Mouse (Mus musculus) CH12.LX (cell line): ENCODE data around the gene Fgfr2. TPM values are rescaled to one million over a fixed set of nuclear protein-coding genes. Genes with fewer than 3 reads are reported as not detected.

Source experiments
- DNase-seq: peaks from one replicate; pipeline ENCODE4 v3.0.0-alpha.2; 2013; ENCODE audit errors: extremely low read depth
- H3K27ac ChIP-seq: 2 replicates; pipeline ENCODE4 v1.5.1; 2012; ENCODE audit warnings: low read depth, mild to moderate bottlenecking, control low read depth, moderate library complexity; ENCODE audit not compliant: insufficient read depth
- H3K27me3 ChIP-seq: replicated peaks from 2 replicates; pipeline ENCODE3; 2012; ENCODE audit warnings: inconsistent platforms
- H3K36me3 ChIP-seq, 2 experiments: replicated peaks in 1 of 2; 2 replicates each; pipeline versions ENCODE3 to v1.6.1; 2012; ENCODE audit warnings: inconsistent platforms in 1 of 2, low read length in 1 of 2, mild to moderate bottlenecking in 1 of 2, mixed read lengths in 1 of 2, moderate library complexity in 1 of 2; ENCODE audit not compliant: control insufficient read depth in 1 of 2, insufficient read depth in 1 of 2
- H3K4me1 ChIP-seq, 2 experiments: 2 replicates each; pipeline ENCODE4 v1.6.1; 2012; ENCODE audit warnings: inconsistent platforms in 1 of 2, moderate library complexity in 1 of 2; ENCODE audit not compliant: insufficient read depth in 2 of 2, control insufficient read depth in 1 of 2
- H3K4me2 ChIP-seq: 2 replicates; pipeline ENCODE4 v1.6.1; 2012; ENCODE audit warnings: low read depth, mild to moderate bottlenecking, control low read depth; ENCODE audit not compliant: poor library complexity, insufficient read depth, severe bottlenecking
- H3K4me3 ChIP-seq, 3 experiments: fragments of 150-350 bp in 1 of 3; sonication (generic) in 1 of 3; replicated peaks in 1 of 3; 2 replicates each; pipeline versions ENCODE3 to v1.5.1; 2011 to 2012; ENCODE audit warnings: low read depth in 2 of 3, low read length in 2 of 3, mild to moderate bottlenecking in 2 of 3, moderate library complexity in 2 of 3, control low read depth in 1 of 3, improper control_type of control experiment in 1 of 3, inconsistent platforms in 1 of 3, mixed read lengths in 1 of 3; ENCODE audit not compliant: poor library complexity in 1 of 3
- H3K79me2 ChIP-seq: replicated peaks from 2 replicates; pipeline ENCODE4 v1.6.1; 2012; ENCODE audit warnings: mild to moderate bottlenecking, moderate library complexity; ENCODE audit not compliant: control insufficient read depth, poor library complexity, insufficient read depth, severe bottlenecking; ENCODE audit errors: extremely low read depth
- H3K9ac ChIP-seq: 2 replicates; pipeline ENCODE4 v1.6.1; 2012; ENCODE audit warnings: low read depth, mild to moderate bottlenecking, control low read depth, moderate library complexity; ENCODE audit not compliant: insufficient read depth
- H3K9me3 ChIP-seq: replicated peaks from 2 replicates; pipeline ENCODE3; 2012; ENCODE audit warnings: low read length, inconsistent platforms, mixed read lengths
- CTCF ChIP-seq, 2 experiments: IDR thresholded peaks in 1 of 2; conservative IDR thresholded peaks in 1 of 2; 2 replicates each; pipeline ENCODE4 v1.5.1; 2011 to 2012; ENCODE audit warnings: low read depth in 2 of 2, low read length in 2 of 2, improper control_type of control experiment in 1 of 2, inconsistent platforms in 1 of 2, mild to moderate bottlenecking in 1 of 2, moderate library complexity in 1 of 2
- ELF1 ChIP-seq: IDR thresholded peaks from 2 replicates; pipeline ENCODE4 v1.6.1; 2014; ENCODE audit warnings: low read depth, mild to moderate bottlenecking, inconsistent platforms, low read length, improper control_type of control experiment
- GABPA ChIP-seq: IDR thresholded peaks from 2 replicates; pipeline ENCODE4 v1.6.1; 2012; ENCODE audit warnings: low read depth, low read length, improper control_type of control experiment, inconsistent platforms; ENCODE audit not compliant: insufficient replicate concordance
- HCFC1 ChIP-seq: IDR thresholded peaks from 2 replicates; pipeline ENCODE4 v1.6.1; 2012; ENCODE audit warnings: low read depth, mild to moderate bottlenecking, inconsistent platforms, low read length, improper control_type of control experiment
- IRF4 ChIP-seq: IDR thresholded peaks from 2 replicates; pipeline ENCODE4 v1.6.1; 2014; ENCODE audit warnings: low read depth, mild to moderate bottlenecking, inconsistent platforms, low read length, improper control_type of control experiment
- JUN ChIP-seq: IDR thresholded peaks from 2 replicates; pipeline ENCODE4 v1.6.1; 2011; ENCODE audit warnings: low read depth, mild to moderate bottlenecking, low read length, improper control_type of control experiment, moderate library complexity; ENCODE audit not compliant: insufficient read depth
- JUND ChIP-seq: conservative IDR thresholded peaks from 2 replicates; pipeline ENCODE4 v1.6.1; 2011; ENCODE audit warnings: low read depth, low read length, improper control_type of control experiment
- KAT2A ChIP-seq: IDR thresholded peaks from 2 replicates; pipeline ENCODE4 v1.6.1; 2012; ENCODE audit warnings: low read length, improper control_type of control experiment, inconsistent platforms; ENCODE audit not compliant: insufficient replicate concordance
- MAX ChIP-seq: IDR thresholded peaks from 2 replicates; pipeline ENCODE4 v1.6.1; 2011; ENCODE audit warnings: low read length, improper control_type of control experiment
- MYC ChIP-seq: IDR thresholded peaks from 2 replicates; pipeline ENCODE4 v1.6.1; 2011; ENCODE audit warnings: low read depth, mild to moderate bottlenecking, improper control_type of control experiment, low read length
- NELFE ChIP-seq: IDR thresholded peaks from 2 replicates; pipeline ENCODE4 v1.6.1; 2011; ENCODE audit warnings: low read depth, low read length, improper control_type of control experiment
- POLR2AphosphoS2 ChIP-seq: IDR thresholded peaks from 2 replicates; pipeline ENCODE4 v1.6.1; 2011; ENCODE audit warnings: low read depth, low read length, improper control_type of control experiment
- RAD21 ChIP-seq: IDR thresholded peaks from 2 replicates; pipeline ENCODE4 v1.6.1; 2011; ENCODE audit warnings: low read depth, mild to moderate bottlenecking, low read length, improper control_type of control experiment, moderate library complexity
- SIN3A ChIP-seq: IDR thresholded peaks from 2 replicates; pipeline ENCODE4 v1.6.1; 2012; ENCODE audit warnings: low read length, improper control_type of control experiment, inconsistent platforms
- SMC3 ChIP-seq: IDR thresholded peaks from 2 replicates; pipeline ENCODE4 v1.6.1; 2011; ENCODE audit warnings: low read depth, low read length, improper control_type of control experiment
- ZKSCAN1 ChIP-seq: IDR thresholded peaks from 2 replicates; pipeline ENCODE4 v1.6.1; 2012; ENCODE audit warnings: low read depth, inconsistent platforms, low read length, improper control_type of control experiment, borderline replicate concordance
- dilution Hi-C: fragments of 300-500 bp; cut with MboI; formaldehyde crosslinking; loops from 2 replicates; pipeline ENCODE4 v1.14.3; 2020; ENCODE audit warnings: low sequenced_read_pairs; ENCODE audit not compliant: extremely low pct_unique_long_range_greater_than_20kb, extremely low pct_ligation_motif_present
- in situ Hi-C: fragments of 300-500 bp; cut with MboI; formaldehyde crosslinking; loops from 3 replicates; pipeline ENCODE4 v1.14.3; 2019; ENCODE audit warnings: low sequenced_read_pairs, low pct_ligation_motif_present, low pct_unique_long_range_greater_than_20kb, mixed read lengths
- polyA plus RNA-seq: library from polyadenylated mRNA; unstranded; fragments of >175 nt; gene quantifications from 2 replicates; pipeline ENCODE4 v1.2.1, GENCODE M21; 2012; ENCODE audit warnings: low read depth; ENCODE audit not compliant: insufficient read length
- total RNA-seq, 2 experiments: library from RNA; depleted of rRNA; stranded (reverse); fragments of 300-350 nt in 1 of 2; fragments of >200 nt in 1 of 2; gene quantifications; 2 replicates each; pipeline ENCODE4 v1.2.3; 2012 to 2014

The Fgfr2 gene
- total and polyA plus RNA-seq, 3 experiments = not detected

DNA sequence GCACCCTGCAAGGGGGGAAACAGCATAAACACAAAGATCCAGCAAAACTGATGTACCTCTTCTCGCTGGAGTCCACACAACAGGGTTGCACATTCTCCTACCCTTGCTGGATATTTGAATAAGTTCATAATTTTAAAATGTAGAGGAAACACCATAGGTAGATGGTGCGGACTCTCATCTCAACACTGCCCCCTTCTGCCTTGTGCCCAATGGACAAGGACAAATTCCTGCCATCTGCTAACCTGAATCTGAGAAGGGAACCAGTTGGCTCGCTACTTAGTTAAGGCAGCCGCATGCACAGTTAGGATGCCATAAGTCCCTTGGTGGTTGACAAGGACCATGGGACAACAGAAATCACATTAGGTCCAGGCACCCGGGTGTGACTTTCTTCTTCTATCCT lies 2852.3 kb downstream of the Fgfr2 start:
- H3K27ac ChIP-seq = no peak overlapping the region
- TF ChIP-seq IRF4 (no peak), RAD21 (peak; percentile 6), POLR2AphosphoS2 (no peak), KAT2A (no peak), GABPA (no peak), JUN (no peak), SMC3 (0 out of 2 replicates have a peak, but pooled peaks have one; percentile 10), HCFC1 (no peak), JUND (no peak), ELF1 (no peak), CTCF (conservative IDR thresholded peaks at IDR 0.05 in 1 of 2, IDR thresholded peaks at IDR 0.05 in 1 of 2; ENCODE audit: low read depth in 2 of 2, low read length in 2 of 2) (peak in 1 of 2 experiments; percentile 36; a peak in 2 of 4 replicates)
- in situ Hi-C loops = loop anchor here (5.0 kb wide), 1 partner anchor 619 kb away; no protein-coding TSS in a partner anchor
- H3K79me2 ChIP-seq = no peaks in the 10 kb centered on the region
- dilution Hi-C loops = no loop called here
- H3K9ac ChIP-seq = no peak overlapping the region
- H3K4me1 ChIP-seq = no peaks in the 10 kb centered on the region
- peaks cover 66% of the 10 kb centered on the region for H3K27me3 ChIP-seq
- H3K36me3 ChIP-seq = no peaks in the 10 kb centered on the region
- DNase-seq = no peak
- H3K4me3 ChIP-seq = no peak overlapping the region
- peaks cover 4% of the 10 kb centered on the region for H3K9me3 ChIP-seq
- H3K4me2 ChIP-seq = no peak overlapping the region

DNA sequence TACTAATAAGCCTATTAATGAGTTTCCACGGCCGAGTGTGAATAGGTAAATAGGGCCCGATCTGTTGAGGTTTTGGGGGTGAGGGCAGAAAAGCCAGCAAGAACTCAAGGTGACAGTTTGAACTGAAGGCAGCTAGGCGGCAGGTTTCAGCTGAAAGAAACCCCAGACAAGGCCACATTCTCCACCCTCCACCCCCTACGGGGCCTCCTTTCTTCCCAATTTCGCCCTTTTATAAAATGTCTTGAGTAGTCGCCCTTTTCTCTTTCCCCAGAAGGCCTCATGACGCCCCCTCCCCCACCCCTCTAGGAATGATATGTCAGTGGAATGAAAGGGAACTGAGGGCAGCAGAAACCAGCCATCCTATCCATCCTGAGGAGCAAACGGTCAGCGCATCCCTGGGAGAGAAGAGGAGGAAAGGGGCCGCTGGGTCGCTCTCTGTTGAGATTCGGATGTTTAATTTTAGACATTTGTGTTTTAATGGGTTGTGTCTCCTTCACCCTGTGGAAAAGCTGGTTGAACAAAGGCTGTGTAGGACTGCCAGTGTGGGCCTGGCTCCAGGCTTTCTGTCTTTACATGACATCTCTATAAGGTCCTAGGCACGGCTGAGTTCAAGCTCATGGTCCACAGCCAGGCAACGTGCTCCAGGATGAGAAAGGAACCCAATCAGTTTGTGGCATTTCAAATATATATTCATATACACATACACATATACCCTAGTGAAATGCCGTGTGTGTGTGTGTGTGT lies 2853.9 kb downstream of the Fgfr2 start:
- no peak for DNase-seq
- Histone ChIP-seq H3K36me3 (no peaks in the 10 kb centered on the region), H3K27ac (no peak overlapping the region), H3K4me3 (no peak overlapping the region), H3K79me2 (no peaks in the 10 kb centered on the region), H3K9ac (no peak overlapping the region), H3K9me3 (peaks cover 14% of the 10 kb centered on the region), H3K4me1 (no peaks in the 10 kb centered on the region), H3K27me3 (peaks cover 60% of the 10 kb centered on the region), H3K4me2 (no peak overlapping the region)
- TF ChIP-seq MAX (no peak), HCFC1 (no peak), SIN3A (no peak), MYC (no peak), NELFE (no peak), ZKSCAN1 (no peak)
- in situ Hi-C loops (no loop called here), dilution Hi-C loops (no loop called here)
